Mouse (Mus musculus) right cerebral cortex, adult 2 months (tissue): ENCODE measurements around the gene Fanca.
"Not testable (repeated sequence)": the region's sequence is repeated elsewhere in the genome, so short reads cannot be mapped to it uniquely, and the experiment has no call there.

Source experiments
- DNase-seq, 2 experiments: peaks; one replicate each; pipeline ENCODE4 v3.0.0; 2021 to 2022; ENCODE audit warnings: low spot score in 2 of 2

Gene Fanca

DNA sequence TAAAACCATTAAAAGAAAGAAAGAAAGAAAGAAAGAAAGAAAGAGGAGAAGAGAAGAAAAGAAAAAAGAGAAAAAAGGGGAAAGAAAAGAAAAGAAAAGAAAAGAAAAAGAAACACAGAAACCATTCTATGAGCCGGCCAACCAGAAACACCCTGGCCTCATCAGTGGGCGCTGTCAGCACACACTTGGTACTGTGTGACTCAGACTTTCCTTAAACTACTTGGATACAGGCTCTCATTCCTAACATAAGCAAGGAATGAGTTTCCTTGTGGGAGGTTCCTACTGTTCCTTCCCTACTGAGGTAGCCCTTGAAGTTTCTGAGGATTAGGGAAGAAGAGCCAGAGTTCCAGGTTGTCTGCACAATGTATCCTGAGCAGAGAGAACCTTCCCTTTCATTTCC lies 12.9 kb upstream of the Fanca start:
- DNase-seq, result peak in 1 of 2 experiments; percentile 33

DNA sequence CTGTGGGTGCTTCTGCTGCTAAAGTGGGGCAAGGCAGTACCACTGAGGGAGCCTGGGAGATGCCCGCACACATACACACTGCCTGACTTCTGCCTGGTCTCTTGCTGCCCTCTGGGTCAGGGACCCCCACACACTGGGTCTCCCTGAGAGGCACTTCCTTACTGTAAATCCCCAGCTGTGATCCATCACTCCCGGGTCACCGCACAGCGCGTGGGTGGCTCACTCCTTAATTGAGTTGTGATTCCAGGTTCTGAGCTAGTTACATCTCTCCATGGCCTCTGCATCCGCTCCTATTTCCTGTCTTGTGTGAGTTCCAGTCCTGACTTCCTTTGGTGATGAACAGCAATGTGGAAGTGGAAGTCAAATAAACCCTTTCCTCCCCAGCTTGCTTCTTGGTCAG lies 12.3 kb upstream of the Fanca start:
- DNase-seq, result no peak

DNA sequence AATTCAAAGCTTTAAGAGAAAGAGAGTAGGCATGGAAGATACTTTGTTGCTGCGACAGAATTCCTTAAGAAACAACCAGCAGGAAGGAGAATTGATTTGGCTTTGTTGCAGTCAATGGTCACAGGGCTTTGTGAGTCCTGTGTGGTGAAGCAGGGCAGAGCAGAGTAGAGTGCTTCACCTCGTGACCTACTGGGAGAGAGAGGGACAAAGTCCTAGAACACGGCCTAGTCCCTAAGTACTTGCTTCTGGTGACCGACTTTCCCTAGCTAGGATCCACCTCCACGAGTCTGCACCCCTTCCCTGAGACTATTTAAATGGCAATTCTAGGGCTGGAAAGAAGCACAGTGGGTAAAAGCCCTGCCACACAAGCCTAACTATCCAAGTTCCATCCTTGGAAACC lies 11.6 kb upstream of the Fanca start:
- no peak for DNase-seq

DNA sequence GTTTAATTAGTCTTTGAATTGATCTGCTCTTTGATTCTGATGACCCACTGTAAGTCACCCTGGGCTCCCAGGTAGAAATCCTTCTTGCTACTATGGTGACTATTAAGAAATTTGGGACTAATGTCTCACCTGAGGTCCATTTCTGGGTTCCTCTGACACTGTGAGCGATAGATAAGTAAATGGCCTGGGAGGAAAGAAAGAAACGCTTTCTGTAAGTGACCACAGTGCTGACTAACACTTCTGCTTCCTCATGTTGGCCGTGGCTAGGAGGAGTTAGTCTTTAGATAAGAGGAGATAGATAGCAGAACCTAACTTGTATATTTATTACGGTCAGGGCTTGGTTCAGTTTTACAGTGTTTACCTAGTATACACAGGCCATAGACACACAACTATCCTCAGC lies 11.0 kb upstream of the Fanca start:
- DNase-seq, result no peak

DNA sequence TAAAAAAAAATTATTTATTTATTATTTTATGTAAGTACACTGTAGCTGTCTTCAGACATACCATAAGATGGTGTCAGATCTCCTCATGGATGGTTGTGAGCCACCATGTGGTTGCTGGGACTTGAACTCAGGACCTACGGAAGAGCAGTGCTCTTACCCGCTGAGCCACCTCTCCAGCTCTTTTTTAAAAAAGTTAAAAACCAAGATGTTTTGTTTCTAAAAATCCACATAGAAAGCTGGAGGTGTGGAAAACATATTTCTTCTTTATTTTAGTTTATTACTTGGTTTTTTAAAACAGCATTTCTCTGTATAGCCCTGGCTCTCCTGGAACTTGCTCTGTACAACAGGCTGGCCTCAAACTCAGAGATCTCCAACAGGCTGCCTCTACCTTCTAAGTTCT lies 10.2 kb upstream of the Fanca start:
- DNase-seq, result no peak

DNA sequence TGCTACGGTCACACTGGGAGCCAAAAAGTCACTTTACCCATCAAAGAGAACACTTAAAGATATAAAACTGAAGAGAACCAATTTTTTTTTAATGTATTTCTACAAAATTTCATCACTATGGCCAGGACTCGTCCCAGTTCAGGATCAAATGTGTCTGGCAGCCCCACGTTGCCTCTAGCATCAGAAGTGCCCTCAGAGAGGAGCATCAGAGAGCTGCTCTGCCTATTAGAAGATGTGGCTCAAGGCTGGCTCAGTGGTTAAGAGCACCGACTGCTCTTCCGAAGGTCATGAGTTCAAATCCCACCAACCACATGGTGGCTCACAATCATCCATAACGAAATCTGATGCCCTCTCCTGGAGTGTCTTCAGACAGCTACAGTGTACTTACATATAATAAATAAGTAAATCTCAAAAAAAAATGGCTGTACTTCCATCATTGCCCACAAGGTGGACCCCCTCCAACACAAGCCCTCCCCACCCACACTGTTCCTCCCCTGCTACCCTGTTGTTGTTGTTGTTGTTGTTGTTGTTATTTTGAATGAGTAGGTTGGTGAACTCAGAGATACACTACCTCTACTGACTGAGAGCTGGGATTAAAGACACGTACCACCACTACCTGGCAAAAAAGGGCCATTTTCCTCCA lies 1.3 kb upstream of the Fanca start:
- DNase-seq, result peak; percentile 35 to 54

DNA sequence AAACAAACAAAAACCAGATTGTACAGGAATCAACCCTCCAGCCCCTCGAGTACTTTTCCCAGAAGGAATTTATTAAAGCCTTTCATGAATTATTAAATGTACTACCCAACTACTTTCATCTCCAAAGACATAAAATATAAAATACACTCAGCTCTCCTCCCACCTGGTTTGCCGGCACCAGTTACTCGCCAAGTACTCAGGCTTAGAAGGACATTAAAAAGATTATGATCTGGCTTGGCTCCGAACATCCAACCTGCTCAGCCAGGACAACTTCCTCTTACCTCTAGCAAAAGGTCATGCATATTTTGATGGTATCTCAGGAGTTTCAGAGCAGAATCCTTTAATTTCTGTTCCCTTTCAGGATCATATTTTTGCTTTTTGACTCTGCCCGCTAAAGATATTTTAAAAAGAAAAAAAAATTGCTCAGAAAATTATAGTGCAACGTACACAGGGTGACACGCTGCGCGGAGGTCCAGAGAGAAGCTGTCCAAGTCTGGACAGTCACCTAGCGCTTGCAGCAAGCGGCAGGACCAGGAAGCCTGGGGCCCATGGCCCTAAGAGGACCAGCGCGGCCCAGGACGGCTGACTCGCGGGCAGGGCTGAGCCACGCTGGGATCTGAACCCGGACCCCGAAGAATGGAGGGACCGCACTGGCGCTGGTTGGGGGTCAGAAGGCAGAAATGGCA lies 452 bp downstream of the Fanca start:
- no peak for DNase-seq

DNA sequence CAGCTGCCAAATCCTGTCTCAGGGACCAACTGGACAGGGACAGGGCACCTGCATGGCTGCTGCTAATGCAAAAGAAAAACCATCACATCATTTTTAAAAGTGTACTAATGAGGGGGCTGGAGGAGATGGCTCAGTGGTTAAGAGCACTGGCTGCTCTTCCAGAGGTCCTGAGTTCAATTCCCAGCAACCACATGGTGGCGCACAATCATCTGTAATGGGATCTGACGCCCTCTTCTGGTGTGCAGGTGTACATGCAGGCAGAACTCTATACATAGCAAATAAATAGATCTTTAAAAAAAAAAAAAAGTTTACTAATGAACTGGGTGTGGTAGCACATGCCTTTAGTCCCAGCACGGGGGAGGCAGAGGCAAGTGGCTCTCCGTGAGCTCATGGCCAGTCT lies 9.6 kb downstream of the Fanca start:
- no peak for DNase-seq

DNA sequence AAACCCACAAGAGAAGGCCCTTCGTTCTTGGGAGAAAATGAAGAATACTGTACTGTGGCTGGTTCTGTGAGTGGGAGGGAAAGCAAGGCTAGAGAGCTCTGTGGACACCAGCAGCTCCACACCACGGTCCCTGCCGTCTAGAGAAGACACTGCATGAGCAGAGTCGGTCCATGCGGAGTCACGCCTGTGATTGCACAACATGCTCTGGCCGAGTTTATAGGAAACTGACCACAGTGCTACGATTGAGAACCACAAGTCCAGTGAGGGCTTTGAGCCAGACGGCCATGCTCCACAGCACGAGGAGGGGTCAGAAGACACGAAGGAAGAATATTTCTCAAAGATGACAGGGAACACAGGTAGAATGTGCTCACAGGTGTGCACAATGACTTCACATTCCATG lies 20.1 kb downstream of the Fanca start:
- DNase-seq, result no peak

DNA sequence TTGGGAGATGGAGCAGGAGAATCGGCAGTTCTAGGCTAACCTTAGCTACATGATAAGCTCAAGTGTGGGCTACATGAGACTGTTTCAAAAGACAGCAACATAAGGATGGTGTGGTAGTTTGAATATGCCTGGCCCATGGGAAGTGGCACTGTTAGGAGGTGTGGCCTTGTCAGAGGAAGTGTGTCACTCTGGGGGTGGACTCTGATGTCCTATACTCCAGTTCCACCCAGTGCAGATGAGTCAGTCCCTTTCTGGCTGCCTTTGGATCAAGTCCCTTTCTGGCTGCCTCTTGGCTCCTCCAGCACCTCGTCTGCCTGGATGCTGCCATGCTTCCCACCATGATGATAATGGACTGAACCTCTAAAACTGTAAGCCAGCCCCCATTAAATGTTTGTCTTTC lies 25.6 kb downstream of the Fanca start:
- DNase-seq, result no peak

DNA sequence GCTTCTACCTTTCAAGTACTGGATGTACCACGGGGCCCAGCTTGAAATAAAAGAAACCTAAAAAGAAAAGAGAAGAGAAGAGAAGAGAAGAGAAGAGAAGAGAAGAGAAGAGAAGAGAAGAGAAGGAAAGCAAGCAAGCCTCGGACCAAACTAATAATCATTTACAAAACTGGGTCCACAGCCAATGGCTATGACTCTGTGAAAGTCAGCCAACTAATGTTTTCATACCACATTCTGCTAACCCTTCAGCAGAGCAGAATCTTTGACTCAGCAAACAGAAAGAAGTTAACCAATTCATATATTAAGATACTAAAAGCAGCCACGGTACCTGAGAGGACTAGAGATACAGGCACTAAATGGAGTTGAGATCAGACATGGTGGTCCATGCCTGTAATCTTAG lies 26.1 kb downstream of the Fanca start:
- DNase-seq, result no peak

DNA sequence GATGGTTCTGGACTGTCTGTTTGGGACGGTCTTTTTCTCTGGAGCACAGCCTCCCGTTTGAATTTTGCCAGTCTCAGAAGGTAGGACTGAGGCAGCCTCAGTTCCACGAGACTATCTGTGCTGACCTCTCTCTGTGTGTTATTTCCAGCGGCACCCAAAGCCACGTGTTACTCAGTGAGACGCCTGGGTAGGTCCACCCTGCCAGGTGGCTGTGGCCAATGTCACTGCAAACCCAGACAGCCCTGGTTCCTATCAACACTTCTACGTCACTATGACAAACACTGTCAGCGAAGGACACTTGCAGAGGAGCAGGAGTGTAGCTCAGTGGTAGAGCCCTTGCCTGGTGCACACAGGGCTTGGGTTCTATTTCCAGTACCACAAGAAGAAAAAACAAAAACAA lies 26.7 kb downstream of the Fanca start:
- no peak for DNase-seq

DNA sequence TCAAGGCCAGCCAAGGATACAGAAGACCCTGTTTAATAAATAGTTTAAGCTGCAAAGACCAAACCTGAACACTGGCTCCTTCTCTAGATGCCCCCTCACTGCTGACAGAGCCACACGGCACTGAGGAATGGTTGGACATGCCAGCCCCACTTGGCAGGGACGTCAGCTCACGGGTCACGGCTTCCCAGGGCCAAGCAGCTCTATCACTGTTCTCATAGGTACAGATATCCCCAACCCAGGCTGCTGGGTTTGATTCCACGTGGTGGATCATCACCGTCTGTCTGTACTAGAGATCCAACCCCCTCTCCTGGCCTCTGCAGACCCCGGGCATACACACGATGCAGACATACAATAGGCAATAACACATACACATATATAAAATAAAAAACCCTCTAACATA lies 27.7 kb downstream of the Fanca start:
- DNase-seq, result no peak

DNA sequence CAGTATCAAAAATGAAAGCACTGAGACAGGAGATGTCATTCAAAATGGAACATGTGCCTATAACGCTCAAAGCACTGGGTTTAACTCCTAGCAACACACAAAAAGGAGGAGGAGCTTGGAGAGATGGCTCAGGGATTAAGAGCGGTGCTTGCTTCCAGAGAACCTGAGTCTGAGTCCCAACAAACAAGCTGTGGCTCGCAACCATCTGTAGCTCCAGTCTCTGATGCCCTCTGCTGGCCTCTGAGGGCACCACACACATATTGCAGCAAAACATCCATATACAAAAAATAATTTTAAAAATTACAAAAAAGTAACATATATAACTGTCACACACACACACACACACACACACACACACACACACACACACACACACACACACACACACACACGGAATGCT lies 28.2 kb downstream of the Fanca start:
- DNase-seq, result peak; percentile 23 to 35

DNA sequence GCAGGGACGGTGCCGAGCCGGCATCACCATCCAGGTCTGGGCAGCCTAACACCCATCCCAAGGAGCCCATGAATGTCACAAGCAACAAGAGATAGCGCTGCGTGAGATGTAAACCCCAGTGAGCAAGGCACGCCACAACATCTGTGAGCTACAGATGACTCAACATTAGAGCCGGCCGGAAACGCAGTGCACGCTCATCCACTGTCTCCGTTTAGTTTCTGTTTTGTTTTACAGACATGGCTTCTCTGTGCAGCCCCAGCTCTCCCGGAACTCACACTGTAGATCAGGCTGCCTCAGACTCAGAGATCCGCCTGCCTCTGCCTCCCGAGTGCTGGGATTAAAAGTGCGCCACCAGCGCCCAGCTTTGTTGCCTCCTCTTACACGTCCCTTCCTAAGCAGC lies 31.0 kb downstream of the Fanca start:
- no peak for DNase-seq

DNA sequence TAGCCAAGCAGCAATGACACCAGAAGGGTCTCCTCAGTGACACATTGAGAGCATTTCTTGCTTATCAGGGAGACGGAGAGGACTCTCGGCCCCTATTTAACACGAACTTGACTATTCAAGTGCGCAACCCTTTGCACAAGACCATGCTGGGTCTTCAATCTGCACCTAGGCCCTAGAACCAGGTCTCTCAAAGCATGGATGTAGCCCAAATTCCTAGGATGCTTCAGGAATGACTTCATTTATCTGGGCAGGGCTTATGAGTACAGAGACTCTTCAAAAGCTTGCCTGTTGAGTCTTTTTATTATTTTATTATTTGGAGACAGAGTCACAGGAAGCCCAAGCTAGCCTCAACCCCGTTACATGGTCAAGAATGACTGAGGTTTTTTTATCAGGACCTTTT lies 33.9 kb downstream of the Fanca start:
- no peak for DNase-seq

DNA sequence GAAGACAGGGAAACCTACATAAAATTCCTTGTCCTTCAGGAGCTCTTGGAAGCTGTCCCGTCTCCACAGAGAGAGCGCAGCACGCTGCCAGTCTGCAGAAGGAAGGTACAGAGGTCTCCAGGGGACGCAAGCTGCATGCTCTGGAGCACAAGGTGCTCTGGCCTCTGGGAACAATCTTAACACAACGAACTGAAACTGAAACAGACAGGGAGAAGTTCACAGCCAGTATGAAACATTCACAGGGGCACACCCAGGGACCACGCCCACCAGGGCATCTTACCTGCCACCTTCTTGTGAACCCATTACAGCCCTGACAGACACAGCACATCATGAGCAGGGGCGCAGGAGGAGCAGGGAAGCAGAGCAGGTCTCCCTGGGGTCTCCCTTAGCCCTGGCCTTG lies 34.4 kb downstream of the Fanca start:
- DNase-seq, result no peak

DNA sequence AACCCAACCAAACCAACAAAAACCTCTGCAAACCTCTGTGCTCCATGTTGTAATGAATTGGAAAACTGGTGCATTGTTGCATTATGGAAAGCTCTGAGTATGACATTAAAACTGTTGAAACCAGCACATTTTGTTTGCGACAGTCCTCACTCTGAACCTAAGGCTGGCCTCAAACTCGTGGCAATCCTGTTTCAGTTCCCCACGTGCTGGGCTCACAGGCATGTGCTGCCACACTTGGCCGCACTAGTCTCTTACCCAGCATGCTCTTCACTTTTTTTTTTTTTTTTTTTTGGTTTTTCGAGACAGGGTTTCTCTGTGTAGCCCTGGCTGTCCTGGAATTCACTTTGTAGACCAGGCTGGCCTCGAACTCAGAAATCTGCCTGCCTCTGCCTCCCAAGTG lies 35.4 kb downstream of the Fanca start:
- DNase-seq, result not testable (repeated sequence)

DNA sequence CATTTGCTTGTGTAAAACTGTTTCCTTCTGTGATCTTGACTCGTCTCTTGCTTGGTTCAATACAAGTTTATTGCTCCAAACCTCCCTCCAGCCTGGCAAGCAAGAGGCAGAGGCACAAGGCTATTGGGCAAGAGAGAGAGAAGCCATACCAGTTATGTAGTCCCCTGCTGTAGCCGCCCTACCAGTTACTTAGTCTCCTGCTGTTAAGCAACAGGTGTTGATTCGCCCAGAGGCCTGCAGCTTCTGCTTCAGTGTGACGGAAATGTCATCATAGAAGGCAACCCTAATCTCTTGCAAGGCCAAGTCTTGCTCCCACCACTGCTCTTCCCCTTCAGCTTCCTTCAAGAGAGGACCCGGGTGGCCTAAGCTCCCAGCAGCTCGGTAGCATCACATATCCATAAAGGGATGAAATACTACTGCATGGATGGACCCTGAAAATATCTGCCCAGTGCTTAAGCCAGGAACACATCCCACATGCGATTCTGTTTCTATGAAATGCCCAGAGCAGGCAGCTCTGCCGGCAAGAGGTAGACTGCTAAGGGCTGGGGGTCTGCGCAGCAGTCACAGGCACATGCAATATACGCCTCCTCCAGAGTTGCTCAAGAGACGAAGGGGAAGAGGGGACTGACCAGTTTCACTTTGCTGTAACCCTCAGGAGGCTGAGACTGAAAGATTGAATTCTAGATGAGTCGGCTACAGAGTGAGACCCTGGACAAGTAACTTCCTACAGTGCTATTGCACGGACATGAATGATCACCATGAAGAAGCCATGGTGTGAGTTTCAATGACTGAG lies 37.9 kb downstream of the Fanca start:
- no peak for DNase-seq

DNA sequence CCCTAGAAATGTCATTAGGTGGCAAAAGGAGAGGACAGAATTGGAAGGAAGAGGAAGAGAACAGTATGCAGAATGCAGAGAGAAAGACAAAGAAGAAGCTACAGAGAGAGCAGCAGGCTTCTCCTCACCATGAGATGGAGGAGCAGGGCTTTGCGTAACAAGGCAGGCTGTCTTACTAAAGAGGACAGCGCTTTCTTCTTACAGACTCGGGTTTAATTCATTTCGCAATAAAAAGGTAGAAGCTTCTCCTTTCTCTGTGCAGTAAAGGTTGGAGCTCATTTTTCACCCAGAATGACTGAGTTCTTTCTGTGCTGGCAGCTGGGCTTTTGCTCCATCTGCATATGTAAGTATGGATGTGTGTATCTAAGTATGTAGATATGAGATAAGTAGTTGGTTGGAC lies 38.5 kb downstream of the Fanca start:
- no peak for DNase-seq

DNA sequence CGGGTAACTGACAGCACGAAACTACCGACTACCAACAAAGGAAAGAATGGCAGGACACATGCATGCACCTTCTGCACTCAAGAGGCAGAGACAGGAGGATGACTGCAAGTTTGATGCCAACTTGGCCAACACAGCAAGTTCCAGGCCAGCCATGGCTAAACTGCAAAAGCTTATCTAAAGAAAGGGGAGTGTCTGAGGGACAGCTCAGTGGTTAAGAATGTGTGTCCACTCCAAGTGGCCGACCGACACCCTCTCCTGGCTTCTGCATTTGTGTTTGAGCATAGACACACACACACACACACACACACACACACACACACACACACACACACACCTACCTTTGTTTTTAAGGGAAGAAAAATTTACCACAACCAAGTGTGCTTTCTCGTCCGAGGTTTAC lies 39.9 kb downstream of the Fanca start:
- no peak for DNase-seq

DNA sequence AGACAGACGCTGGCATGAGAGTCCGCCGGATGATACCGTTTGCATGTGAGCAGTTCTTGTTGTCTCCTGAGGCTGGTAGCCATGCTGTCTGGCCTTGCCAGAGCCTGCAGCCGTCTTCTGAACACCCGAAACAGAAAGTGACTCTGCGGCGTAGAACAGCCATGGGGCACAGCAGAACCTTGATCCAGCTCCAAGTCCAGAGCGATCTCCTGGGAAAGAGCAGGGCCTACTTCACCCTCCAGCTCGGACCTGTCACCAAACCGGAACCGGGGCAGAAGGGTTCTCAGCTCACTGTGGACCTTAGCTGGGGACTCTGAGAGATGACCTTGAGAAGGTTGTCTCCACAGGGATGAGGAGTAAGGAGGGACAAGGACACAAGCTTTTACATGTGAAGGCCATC lies 43.3 kb downstream of the Fanca start:
- no peak for DNase-seq

DNA sequence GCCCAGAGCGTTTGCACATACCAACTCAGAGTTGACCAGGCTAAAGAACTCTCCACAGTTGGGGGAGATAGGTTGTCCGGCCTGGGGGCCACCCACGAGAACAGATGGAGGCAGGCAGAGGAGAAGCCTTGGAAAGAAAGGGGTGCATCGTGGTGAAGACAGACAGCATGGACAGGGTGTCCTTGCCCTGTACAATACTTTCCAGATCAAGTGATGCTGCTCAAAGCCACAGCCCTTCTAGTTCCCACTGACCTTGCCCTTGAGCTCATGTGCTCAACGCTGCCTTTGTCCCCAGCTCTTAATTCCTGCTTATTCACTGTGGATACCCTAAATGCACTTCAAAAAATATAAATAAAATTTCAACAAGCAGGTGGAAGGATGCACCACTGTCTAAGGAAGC lies 43.9 kb downstream of the Fanca start:
- no peak for DNase-seq
